Mouse (Mus musculus): ENCODE data around the gene Cabp7. TPM values are rescaled to one million over a fixed set of nuclear protein-coding genes. Genes with fewer than 3 reads are reported as not detected.
"Not testable (repeated sequence)": the region's sequence is repeated elsewhere in the genome, so short reads cannot be mapped to it uniquely, and the experiment has no call there.

Gene Cabp7
- total RNA-seq, 2 experiments from 2014 or later: 59.4 to 62.2 TPM

DNA sequence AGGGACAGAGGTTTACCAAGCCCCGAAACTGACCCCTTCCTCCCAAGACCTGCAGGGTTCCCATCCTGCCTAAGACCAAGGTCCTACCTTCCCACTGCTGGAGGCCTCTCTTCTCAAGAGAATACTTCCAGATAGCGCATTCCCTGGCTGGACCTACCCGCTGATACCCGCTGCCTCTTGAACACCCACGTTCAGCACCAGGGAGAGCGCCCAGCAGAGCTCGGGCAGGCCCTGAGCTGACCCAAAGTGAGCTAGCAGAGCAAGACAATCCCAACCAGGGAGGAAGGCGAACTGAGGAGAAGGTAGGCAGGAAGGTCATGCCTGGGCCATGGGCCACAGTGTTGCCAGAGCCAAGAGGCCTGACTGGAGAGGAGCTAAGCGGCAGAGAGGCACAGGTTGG is 3.7 kb upstream of the Cabp7 start:
- DNase-seq (ENCODE audit: low spot score in 2 of 2): peak in 1 of 2 experiments; percentile 56

DNA sequence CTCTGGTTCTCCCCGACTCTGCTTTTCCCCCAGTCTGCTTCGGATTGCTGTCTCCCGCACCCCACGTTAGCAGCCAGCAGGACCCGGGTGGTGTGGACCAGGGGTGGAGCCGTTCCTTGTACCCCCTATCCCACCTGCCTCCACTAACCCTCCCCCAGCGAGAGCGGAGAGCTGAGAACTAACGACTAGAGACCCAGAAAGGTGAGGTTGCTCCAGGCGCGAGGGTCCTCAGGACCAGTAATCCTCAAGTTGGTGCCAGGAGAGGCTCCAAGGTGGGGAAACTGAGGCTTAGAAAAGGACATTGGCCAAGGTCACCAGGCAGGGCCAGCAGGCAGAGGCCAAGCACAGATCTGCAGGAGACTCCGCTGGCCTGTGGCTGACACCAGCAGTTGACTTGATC is 707 bp upstream of the Cabp7 start:
- DNase-seq (ENCODE audit: low spot score in 2 of 2): no peak

DNA sequence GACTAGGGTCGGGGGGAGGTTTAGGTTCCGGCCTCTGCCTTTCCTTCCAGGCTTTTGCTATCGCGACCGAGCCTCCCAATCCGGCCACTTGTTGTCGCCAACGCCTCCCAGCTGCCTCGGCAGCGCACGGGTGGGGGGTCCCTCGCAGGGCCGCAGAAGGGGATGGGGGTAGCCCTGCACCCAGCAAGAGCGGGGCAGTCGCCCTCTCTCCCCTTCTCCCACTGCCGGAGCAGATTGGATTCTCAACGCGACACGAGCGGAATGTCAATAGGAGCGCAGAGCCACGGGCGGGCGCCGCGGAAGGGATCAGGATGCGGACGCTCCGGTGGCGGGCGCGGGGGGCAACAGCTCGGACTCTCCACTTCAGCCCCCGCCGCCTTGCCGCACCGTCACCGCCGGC is 609 bp downstream of the Cabp7 start:
- DNase-seq (ENCODE audit: low spot score in 2 of 2): peak in 1 of 2 experiments; percentile 43

DNA sequence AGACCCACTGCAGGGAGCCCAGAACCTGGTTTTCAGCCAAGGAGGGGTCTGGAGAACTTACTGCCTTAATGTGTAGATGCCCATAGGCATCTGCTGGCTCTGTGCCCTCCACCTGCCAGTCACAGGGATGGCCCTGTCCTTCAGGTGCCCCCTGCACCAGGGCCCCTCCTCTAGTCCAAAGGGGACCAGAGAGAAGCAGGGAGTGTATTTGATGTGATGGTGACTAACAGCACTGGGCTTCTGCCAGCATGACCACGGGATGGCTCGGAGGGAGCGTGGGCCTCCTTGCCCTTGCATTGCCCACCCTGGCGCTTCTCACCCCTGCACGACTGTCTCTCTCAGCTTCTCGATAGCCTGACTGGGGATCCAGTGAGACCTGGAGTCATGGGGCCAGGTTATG is 1.9 kb downstream of the Cabp7 start:
- no peak for DNase-seq (ENCODE audit: low spot score in 2 of 2)

DNA sequence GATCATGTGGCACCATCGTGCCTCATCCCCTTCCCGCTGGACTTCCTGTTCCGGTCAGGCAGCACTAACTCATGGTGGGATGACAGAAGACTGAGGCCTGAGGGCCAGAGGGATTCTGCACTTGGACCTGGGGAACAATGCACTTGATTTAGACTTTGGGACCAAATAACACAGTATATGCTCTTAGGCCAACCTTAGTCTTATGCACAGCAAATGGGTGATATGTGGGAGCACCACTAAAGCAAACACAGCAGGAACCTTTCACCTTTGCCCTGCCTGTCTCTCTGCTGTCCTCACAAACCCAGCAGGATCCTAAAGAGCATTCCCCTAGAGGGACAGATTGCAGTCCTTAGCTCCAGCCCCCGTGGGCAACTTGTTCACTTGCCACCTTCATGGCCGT is 5.8 kb downstream of the Cabp7 start:
- no peak for DNase-seq (ENCODE audit: low spot score in 2 of 2)

DNA sequence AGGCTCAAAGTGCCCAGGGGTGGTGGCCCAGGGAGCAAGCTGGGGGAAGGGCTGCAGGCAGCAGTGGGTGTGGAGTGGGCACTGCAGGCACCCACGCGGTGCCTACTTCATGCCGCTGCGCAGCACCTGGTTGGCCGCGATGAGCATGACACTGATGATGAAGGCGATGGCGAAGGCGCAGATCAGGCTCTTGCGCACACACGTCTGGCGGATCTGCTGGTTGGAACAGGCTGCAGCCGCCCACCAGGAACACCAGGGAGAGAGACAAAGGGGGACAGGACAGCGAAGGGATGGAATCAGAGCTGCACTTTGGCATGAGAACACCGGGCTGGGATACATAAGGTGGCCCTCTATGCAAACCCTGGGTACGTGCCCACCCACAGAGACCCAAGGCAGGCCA is 7.9 kb downstream of the Cabp7 start:
- no peak for DNase-seq (ENCODE audit: low spot score in 2 of 2)

DNA sequence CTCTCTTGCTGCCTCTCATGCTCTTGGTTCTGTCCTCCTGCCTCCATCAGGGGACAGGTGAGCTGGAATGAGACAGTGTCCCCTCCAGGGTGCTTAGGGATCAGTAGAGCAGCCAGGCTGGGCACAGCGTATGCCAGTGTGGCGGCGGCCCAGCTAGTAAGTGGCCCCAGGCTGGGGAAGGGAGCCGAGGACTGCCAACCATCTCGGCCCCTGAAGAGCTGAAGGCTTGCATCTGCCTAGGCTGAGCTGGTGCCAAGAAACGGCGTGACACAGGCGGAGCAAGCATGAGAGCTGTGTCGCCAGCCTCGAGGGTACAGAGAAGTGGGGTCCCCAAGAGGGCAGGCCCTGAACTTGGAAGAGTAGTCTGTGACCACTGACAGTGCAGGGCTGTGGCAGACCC is 8.9 kb downstream of the Cabp7 start:
- DNase-seq (ENCODE audit: low spot score in 2 of 2): peak; percentile 37 to 56

DNA sequence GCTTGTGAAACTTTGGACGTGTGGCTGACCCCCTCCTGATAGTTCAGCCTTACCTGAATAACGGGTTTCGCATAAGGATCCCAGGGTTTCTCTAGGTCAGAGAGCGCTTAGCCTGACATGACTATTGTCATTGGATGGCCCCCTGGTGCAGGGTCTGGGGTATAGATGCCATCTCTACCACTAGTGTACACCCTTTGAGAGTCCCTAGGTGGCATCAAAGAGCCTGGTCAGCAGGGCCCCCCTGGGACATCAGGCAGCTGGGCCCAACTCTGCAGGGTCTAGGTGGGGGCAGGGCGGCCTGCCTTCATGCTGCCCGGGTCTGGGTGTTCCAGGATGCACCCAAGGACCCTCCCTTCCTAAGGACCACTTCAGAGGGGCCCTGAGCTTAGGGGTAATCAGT is 10.2 kb downstream of the Cabp7 start:
- DNase-seq (ENCODE audit: low spot score in 2 of 2): no peak

DNA sequence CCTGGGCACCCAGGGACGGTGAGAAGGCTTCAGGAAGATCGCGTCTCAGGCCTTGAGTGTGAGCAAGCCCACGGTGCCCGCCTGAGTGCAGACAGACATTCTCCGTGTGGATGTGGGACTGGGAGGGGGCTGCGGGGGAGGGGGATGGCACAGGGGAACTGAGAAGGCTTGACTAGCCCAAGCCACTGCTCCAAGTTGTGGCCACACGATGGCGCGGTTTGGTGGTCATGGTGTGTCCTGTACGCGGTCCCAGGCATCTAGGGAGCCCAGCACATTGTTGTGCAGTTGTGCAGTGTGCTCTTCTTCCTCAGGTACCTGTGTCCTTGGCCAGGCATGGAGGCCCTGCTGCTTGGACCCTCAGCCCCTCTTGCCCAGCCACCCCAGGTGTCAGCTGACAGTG is 12.4 kb downstream of the Cabp7 start:
- DNase-seq (ENCODE audit: low spot score in 2 of 2): no peak

DNA sequence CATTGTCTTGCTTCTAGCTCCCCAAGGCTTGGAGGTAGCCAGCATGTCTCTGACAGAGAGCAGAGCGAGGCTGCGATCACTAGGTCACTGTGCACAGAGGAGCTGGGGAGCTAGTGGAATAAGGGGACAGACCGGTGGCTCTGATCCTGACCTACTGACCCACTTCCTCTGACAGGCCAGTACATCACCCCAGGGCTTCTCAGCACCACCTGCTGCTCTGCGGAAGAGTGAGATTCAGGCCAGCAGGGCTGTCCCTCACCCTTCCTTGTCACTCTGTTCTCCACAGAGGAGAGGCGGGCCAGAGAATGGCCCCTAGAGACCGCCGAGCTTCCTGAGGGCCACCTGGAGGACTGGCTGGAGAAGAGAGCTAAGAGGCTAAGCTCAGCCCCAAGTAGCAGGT is 14.8 kb downstream of the Cabp7 start:
- no peak for DNase-seq (ENCODE audit: low spot score in 2 of 2)

DNA sequence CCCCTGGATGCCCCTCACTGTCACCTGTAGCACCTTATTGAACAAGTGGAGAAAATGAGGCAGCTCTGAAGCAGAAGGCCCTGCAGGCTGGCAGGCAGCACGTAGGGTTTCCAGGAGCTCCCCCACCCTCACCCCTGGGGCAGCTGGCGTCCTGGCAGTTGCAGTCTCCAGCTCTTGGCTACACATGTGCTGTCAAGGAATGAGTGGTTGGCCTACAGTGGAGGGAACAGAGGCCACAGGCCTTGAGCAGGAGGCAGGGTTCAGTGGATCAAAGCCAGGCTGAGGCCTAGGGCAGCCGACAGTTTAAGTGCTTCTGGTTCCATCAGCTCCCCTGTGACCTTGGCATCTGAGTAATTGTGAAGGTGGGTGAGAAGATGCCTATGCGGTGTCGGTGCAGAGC is 15.7 kb downstream of the Cabp7 start:
- no peak for DNase-seq (ENCODE audit: low spot score in 2 of 2)

DNA sequence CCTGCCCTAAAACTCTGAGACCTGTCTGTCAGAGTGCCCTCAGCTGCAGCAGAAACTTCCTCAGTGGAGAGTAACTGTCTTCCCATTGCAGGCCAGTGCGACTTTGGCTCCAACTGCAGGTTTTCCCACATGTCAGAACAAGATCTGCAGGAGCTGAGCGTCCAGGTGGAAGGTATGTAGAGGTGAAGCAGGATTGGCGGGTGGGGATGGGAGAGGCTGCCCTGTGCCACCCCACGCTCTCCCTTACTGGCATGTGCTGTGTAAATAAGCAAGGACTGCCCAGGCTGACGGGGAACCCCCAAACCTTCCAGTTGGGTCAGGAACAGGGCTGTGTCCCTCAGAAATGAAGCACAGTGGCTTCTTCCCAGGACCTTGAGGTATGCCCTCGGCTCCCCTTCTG is 16.5 kb downstream of the Cabp7 start:
- DNase-seq (ENCODE audit: low spot score in 2 of 2): no peak

DNA sequence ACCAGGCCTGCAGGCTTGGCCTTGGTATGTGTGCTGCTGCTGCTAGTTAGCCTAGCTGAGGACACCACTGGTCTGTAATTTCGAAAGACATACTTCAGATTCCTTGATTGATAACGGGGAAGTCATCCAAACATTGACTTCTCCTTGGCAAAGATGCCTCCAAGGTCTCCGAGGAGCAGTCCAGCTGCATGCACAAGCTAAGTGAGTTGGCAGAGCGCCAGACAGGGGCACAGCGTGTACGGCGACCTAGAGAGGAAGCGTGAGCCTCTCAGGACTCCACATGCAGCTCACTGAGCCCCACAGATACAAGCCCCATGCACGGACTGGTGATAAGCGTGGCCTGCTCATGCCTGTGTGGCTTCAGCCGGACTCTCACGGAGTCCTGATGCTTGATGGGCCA is 17.0 kb downstream of the Cabp7 start:
- DNase-seq (ENCODE audit: low spot score in 2 of 2): no peak

DNA sequence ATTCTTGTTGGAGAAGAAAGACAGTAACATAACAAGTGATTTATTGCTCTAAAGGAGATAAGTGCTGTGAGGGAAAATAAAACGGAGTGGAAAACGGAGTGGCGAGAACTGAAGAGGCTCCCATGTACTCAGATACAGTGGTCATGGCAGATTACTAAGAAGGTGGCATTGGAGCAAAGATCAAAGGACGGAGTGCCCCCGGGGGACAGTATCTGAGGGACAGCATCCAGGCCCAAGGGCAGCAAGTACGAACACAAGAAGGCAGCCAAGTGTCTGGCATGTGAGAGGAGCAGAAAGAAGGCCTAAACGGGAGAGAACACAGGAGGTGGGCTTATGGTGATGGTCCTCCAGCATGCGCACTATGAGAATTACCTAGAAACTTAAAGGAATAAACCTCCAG is 24.9 kb downstream of the Cabp7 start:
- no peak for DNase-seq (ENCODE audit: low spot score in 2 of 2)

DNA sequence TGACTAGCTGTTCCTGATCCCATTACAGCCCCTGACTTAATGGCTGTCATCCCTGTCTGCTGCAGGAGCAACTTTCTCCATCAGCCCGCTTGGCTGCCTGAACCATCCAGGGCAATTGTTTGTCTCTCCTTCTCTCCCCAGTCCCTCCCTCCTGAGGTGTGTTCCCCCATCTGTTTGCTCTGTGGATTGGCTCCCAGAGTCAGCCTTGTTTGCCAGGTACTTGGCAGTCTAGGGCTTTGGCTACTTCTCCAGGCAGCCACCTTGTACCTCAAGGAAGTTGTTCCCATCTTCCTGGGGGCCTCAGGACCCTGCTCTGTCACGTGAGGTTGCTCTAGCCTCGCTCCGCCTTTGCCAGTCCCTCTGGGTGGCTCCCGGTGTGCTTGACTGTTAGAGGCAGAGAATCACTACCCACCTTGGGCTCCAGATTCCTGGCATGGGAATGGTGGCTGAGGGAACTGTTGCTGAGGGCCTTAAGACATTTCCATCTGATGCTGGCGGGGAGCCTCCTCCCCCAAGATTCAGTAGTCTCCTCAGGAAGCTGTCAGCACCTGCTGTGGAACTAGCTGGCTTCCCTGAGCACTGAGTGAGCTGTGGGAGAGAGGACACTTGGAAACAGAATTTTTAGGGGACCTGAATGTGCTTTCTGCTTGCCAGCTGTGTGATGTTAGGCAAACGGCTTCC is 25.5 kb downstream of the Cabp7 start:
- DNase-seq (ENCODE audit: low spot score in 2 of 2): no peak

DNA sequence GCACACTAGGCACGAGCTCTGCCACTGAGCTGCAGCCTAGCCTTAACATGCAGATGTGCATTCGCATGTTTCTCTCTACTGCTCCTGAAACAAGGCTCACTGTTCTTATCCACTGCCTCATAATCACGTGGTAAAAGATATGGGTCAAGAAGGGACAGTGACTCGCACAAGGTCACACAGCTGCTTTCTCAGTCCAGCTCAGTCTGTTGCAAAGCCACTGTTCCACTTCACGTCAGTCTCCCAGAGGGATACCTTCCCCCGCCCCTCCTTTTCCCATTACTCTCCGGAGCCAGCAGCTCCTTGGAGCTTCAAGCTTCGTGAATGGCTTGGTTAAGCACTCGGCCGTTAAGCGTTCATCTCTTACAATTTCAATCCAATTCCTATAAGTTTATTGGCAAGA is 26.2 kb downstream of the Cabp7 start:
- DNase-seq (ENCODE audit: low spot score in 2 of 2): no peak

DNA sequence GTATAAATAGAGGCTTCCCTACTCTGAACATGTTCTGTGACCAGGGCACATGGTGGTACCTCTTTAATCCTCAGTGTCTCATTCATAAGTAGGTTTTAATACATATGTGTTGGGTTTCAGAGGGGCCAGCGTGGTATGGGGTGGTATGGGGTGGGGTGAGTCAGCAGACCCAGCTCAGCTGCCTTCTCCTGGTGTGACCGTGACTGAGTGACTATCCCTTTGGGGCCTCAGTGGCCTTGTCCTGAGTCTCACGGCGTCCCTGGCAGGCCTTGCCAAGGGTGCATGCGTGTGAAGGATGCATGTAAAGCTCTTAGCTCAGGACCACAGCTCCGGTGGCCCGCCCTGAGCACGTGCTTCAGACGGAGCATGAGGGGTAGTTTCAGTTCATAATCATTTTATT is 26.6 kb downstream of the Cabp7 start:
- no peak for DNase-seq (ENCODE audit: low spot score in 2 of 2)

DNA sequence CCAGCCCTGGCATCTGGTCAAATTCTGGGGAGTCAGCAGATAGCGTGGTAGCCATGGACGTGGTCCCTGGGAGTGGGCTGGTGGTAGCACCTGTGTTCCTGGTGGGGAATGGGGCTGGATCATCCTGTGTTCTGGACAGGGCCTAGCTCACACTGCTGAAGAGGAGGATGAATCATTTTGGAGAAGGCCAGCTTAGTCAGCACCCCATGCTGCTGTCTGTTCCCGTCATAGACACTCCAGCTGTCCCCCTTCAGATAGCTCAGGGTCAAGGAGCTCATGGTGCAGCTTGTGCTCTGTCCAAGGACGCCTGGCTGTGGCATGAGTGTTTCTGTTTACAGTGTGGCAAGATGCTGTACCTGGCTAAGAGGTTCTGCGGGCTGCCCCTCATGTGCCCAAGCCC is 28.0 kb downstream of the Cabp7 start:
- no peak for DNase-seq (ENCODE audit: low spot score in 2 of 2)

DNA sequence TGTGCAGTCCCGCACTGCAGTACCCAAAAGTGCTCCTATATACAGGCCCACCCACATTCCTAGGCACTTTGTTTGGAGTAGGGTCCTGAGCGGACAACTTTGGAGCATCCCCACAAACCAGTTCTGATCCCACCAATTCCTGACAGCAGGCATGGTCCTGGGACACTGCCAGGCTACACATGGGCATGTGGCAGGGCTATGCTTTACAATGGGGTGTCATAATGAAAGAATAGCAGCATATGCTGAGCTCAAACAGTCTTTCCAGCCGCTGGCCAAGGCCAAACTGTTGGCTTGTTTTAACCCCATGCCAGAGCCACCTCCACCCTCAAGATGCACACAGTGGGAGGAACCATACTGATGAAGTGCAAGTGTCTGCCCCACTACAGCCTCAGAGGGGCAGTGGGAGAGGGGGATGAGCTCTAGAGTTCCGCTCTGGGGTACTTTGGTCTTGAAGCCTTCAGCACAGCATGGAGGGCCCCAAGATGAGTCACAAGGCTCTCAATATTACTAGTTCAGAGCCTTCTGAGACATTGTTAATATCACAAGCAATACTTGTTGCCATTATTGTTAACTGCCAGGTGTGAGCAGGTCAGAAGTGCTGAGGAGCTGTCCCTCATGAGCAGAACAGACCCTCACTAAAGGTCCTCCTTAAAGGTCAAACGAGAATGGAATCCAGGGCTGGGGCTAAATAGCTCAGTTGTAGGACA is 29.9 kb downstream of the Cabp7 start:
- no peak for DNase-seq (ENCODE audit: low spot score in 2 of 2)

DNA sequence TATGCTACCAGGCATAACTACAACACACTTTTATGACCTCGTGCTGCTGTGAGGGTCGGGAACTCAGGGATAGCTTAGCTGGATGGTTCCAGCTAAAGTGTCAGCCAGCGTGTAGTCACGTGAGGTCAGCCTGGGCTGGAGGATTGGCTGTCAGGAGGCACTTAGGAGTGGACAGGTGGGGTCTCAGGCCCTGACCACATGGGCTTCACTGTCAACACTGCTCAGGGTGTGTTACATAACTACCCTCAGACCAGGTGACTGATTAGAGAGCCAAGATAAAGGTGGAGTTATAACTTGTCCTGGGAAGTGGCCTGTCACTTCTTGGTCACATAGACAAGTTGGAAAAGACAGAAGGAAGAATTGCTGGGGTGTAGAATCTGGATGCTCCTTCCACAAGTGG is 31.0 kb downstream of the Cabp7 start:
- DNase-seq (ENCODE audit: low spot score in 2 of 2): no peak

DNA sequence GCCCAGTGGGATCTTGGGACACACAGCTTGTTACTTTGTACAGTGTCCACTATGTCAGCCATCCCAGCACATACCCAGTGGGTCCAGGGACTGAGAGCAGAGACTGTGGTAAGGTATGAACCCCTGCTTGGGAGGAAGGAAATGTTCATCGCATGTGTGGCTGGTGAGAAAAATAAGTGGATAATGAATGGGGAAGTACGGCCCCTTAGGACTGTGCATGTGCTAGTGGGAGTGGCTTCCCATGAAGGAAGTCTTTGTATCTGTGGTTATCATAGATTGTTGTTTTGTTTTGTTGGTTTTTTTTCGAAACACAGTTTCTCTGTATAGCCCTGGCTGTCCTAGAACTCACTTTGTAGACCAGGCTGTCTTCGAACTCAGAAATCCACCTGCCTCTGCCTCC is 31.9 kb downstream of the Cabp7 start:
- no peak for DNase-seq (ENCODE audit: low spot score in 2 of 2)

DNA sequence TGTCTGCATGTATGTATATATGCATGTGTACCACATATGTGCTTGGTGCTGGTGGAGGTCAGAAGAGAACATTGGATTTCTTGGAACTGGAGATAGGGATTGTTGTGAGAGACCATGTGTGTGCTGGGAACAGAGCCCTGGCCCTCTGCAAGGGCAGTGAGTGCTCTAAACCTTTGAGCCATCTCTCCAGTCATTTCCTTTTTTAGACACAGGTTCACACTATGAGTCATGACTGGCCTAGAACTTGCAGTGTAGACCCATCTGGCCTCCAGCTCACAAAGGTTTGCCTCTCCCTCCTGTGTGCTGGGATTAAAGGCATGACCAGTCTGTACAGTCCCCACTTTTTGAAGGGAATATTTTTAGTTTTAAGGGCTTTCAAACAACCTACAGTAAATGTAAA is 33.8 kb downstream of the Cabp7 start:
- DNase-seq (ENCODE audit: low spot score in 2 of 2): no peak

DNA sequence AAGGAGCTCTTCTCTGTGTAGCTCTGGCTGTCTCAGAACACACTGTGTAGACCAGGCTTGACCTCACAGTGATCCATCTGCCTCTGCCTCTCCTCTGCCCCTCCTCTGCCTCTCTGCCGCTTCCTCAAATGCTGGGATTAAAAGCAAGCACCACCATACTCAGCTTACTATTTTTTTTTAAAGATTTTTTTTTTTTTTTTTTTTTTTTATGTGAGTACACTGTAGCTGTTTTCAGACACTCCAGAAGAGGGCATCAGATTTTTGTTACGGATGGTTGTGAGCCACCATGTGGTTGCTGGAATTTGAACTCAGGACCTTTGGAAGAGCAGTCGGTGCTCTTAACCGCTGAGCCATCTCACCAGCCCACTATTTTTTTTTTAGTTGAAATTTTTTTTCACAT is 36.4 kb downstream of the Cabp7 start:
- not testable (repeated sequence) for DNase-seq (ENCODE audit: low spot score in 2 of 2)
